Mouse (Mus musculus) hindbrain, embryonic 10.5 days (tissue): ENCODE results near the gene Hectd2. TPM values are rescaled to one million over a fixed set of nuclear protein-coding genes. Genes with fewer than 3 reads are reported as not detected.

Source experiments
- DNase-seq: peaks from one replicate; pipeline ENCODE4 v3.0.0-alpha.2; 2017; ENCODE audit warnings: low spot score
- H3K27ac ChIP-seq: fragments of 300-500 bp; sonication (generic); 2 replicates; pipeline ENCODE4 v1.5.1; 2016; ENCODE audit warnings: mild to moderate bottlenecking, moderate library complexity
- H3K27me3 ChIP-seq: fragments of 300-500 bp; sonication (generic); 2 replicates; pipeline ENCODE4 v1.6.1; 2016; ENCODE audit warnings: mild to moderate bottlenecking; ENCODE audit not compliant: poor library complexity, insufficient read depth, severe bottlenecking
- H3K36me3 ChIP-seq: fragments of 300-500 bp; sonication (generic); 2 replicates; pipeline ENCODE4 v1.6.1; 2016; ENCODE audit warnings: mild to moderate bottlenecking, moderate library complexity
- H3K4me1 ChIP-seq: fragments of 300-500 bp; sonication (generic); replicated peaks from 2 replicates; pipeline ENCODE4 v1.6.1; 2016; ENCODE audit warnings: mild to moderate bottlenecking
- H3K4me3 ChIP-seq: fragments of 300-500 bp; sonication (generic); 2 replicates; pipeline ENCODE4 v1.5.1; 2016; ENCODE audit warnings: mild to moderate bottlenecking, moderate library complexity
- H3K9me3 ChIP-seq: fragments of 300-500 bp; sonication (generic); 2 replicates; pipeline ENCODE4 v1.6.1; 2016; ENCODE audit warnings: mild to moderate bottlenecking, moderate library complexity
- WGBS: fragments of 180-500 bp; shearing (Covaris S2); methylation state at CpG from one replicate; pipeline ENCODE4 v1.1.7; 2016; 5-methylcytosine and 5-hydroxymethylcytosine counted together
- polyA plus RNA-seq: library from polyadenylated mRNA; unstranded; fragments of >200 nt; fragmentation: Nextera tagmentation; extraction: Ambion mirVana; gene quantifications from 2 replicates; pipeline ENCODE4 v1.2.1, GENCODE M21; 2016

Gene Hectd2
- 4.7 and 7.4 TPM in 2 replicates for polyA plus RNA-seq

- 6% methylated on average over 83 of the region's 92 CpGs for WGBS
- Histone ChIP-seq H3K27me3 (peaks cover 35% of the 10 kb centered on the region), H3K27ac (peak within 1 kb of the TSS; percentile 95), H3K4me1 (no peaks in the 10 kb centered on the region; the same call in 1 of the 2 replicates), H3K9me3 (no peaks in the 10 kb centered on the region), H3K36me3 (no peaks in the 10 kb centered on the region), H3K4me3 (peak within 1 kb of the TSS; percentile 77)
- DNase-seq, result peak; percentile 64
These were observed at the start of gene Hectd2 for GRCm38 (mm10) chr19:36554046-36554784. Gene Hectd2 (plus strand): TSS chr19:36554639.

DNA sequence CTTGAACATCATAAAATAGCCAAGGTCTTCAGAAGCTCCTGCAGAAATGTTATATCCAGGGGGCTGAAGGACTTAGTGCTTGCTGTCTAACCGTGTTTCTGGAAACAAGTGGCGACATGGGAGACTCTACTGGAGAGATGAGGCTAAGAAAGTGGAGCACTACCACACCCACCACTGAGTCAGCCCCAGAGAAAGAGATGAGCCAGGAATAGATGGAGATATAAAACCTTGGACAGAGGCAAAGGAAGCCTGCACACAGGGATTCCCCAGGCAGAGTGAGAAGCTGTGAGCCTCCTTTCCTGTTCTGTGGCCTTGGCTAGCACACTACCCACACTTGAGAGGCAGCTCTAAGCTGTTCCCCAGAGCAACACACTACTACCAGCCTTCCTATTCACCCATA is 49.7 kb upstream of the Hectd2 start:
- no peak overlapping the region for H3K4me3 ChIP-seq
- H3K27ac ChIP-seq, result no peak overlapping the region
- 87% methylated on average over 2 of the region's 2 CpGs for WGBS
- no peak for DNase-seq
- H3K27me3 ChIP-seq, result no peaks in the 10 kb centered on the region
- no peaks in the 10 kb centered on the region for H3K36me3 ChIP-seq
- no peaks in the 10 kb centered on the region for H3K9me3 ChIP-seq
- H3K4me1 ChIP-seq, result no peaks in the 10 kb centered on the region

GRCm38 (mm10) chr19:36511305-36511704 is 43.1 kb upstream of the Hectd2 start:
- DNase-seq, result no peak
- H3K27ac ChIP-seq, result no peak overlapping the region
- H3K9me3 ChIP-seq, result no peaks in the 10 kb centered on the region
- no peaks in the 10 kb centered on the region for H3K36me3 ChIP-seq
- H3K4me1 ChIP-seq, result no peaks in the 10 kb centered on the region
- 88% methylated on average over 1 of the region's 1 CpGs for WGBS
- H3K4me3 ChIP-seq, result no peak overlapping the region
- H3K27me3 ChIP-seq, result no peaks in the 10 kb centered on the region

GRCm38 (mm10) chr19:36518461-36518860 is 36.0 kb upstream of the Hectd2 start:
- Histone ChIP-seq H3K36me3 (no peaks in the 10 kb centered on the region), H3K4me1 (no peaks in the 10 kb centered on the region), H3K27ac (no peak overlapping the region), H3K4me3 (no peak overlapping the region), H3K9me3 (no peaks in the 10 kb centered on the region), H3K27me3 (no peaks in the 10 kb centered on the region)
- 70% methylated on average over 2 of the region's 2 CpGs for WGBS
- no peak for DNase-seq

DNA sequence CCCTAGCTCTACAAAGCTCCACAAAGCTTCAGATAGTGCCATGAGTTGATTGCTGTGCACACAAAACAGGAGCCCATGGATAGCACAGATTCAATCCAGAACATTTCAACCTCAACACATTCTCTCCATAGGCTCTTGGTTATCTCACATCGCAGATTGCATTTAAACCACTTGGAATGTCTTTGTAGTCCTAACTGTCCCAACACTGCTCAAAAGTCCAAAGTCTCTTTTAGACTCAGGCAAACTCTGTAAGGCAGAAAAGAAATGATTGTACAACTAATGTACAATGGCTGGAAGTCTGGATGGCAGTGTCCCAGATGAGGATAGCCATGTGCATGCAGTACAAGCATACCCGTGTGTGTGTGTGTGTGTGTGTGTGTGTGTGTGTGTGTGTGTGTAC is 32.9 kb upstream of the Hectd2 start:
- DNase-seq, result no peak

GRCm38 (mm10) chr19:36522558-36523195 is 31.8 kb upstream of the Hectd2 start:
- H3K27me3 ChIP-seq, result no peaks in the 10 kb centered on the region
- DNase-seq, result no peak
- H3K9me3 ChIP-seq, result no peaks in the 10 kb centered on the region
- no peak overlapping the region for H3K27ac ChIP-seq
- no peaks in the 10 kb centered on the region for H3K36me3 ChIP-seq
- no peaks in the 10 kb centered on the region for H3K4me1 ChIP-seq
- 72% methylated on average over 3 of the region's 3 CpGs for WGBS
- H3K4me3 ChIP-seq, result no peak overlapping the region

More for the DNA sequence above, 32.9 kb upstream of the Hectd2 start:
- no peak overlapping the region for H3K27ac ChIP-seq
- H3K9me3 ChIP-seq, result no peaks in the 10 kb centered on the region
- no peak overlapping the region for H3K4me3 ChIP-seq
- H3K4me1 ChIP-seq, result no peaks in the 10 kb centered on the region
- H3K36me3 ChIP-seq, result no peaks in the 10 kb centered on the region
- WGBS, result 85% methylated on average over 2 of the region's 2 CpGs
- H3K27me3 ChIP-seq, result no peaks in the 10 kb centered on the region

GRCm38 (mm10) chr19:36525071-36525470 is 29.4 kb upstream of the Hectd2 start:
- DNase-seq, result no peak
- H3K27me3 ChIP-seq, result no peaks in the 10 kb centered on the region
- no peaks in the 10 kb centered on the region for H3K36me3 ChIP-seq
- H3K27ac ChIP-seq, result no peak overlapping the region
- H3K9me3 ChIP-seq, result no peaks in the 10 kb centered on the region
- no peak overlapping the region for H3K4me3 ChIP-seq
- no peaks in the 10 kb centered on the region for H3K4me1 ChIP-seq

DNA sequence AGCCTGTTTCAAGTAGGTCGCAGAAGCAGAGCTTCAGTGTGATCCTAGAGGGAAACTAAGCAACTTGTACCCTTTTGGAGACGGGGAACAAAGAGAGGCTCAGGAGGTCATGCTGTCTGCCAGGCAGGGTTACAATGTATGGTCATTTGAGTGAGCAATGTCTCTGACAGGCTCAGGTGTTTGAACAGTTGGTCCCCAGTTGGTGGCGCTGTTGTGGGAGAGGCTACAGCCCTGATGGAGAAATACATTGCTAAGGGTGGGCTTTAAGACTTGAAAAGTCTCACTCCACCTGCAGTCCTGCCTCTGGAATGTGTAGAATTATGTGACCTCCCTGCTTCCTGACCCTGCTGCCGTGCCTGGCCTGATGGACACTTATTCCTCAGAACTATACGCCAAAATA is 21.4 kb upstream of the Hectd2 start:
- DNase-seq, result peak; percentile 29
- Histone ChIP-seq H3K36me3 (no peaks in the 10 kb centered on the region), H3K9me3 (no peaks in the 10 kb centered on the region), H3K4me3 (no peak overlapping the region), H3K27ac (no peak overlapping the region), H3K4me1 (peaks cover 35% of the 10 kb centered on the region), H3K27me3 (peaks cover 15% of the 10 kb centered on the region)
- 57% methylated on average over 5 of the region's 5 CpGs for WGBS

DNA sequence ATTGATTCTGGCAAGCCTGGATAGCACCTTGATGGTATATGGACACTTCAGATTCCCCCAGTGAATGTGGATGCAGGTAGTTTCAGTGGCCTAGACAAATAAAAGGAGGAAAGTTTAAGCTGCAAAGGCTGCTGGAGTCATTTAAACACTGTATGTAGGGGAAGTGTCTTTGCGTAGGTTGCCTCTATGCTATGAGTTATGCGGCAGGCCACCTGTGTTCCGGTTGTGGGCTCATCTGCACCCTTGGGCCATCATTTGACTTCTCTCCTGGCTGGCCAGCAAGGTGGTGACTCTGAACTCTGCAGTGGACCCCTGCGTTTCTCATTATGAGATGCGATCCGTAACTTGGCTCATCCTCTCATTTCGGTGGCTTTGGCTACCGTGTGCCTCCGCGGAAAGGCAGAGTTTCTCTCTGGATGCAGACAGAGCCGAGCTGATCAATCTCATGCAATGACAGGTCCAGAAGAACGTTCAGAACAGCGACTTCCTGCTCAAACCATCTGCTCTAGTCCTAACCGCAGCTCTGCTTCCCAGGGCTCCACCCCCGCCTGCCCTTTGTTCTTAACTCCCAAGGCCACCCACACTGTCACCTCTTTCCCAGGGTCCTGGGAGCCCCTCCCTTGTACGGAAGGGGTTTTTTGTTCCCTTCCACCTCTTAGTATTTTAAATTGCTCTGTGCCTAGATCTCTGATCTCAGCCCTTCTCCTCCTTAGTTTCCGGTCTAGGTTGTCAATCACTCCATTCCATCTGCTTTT is 20.3 kb upstream of the Hectd2 start:
- peaks cover 16% of the 10 kb centered on the region for H3K27me3 ChIP-seq
- peak overlapping the region; percentile 26 for H3K4me3 ChIP-seq
- peak overlapping the region; percentile 71 for H3K27ac ChIP-seq
- no peaks in the 10 kb centered on the region for H3K9me3 ChIP-seq
- DNase-seq, result peak; percentile 45
- H3K36me3 ChIP-seq, result no peaks in the 10 kb centered on the region
- WGBS, result 46% methylated on average over 17 of the region's 17 CpGs
- peaks cover 35% of the 10 kb centered on the region for H3K4me1 ChIP-seq

DNA sequence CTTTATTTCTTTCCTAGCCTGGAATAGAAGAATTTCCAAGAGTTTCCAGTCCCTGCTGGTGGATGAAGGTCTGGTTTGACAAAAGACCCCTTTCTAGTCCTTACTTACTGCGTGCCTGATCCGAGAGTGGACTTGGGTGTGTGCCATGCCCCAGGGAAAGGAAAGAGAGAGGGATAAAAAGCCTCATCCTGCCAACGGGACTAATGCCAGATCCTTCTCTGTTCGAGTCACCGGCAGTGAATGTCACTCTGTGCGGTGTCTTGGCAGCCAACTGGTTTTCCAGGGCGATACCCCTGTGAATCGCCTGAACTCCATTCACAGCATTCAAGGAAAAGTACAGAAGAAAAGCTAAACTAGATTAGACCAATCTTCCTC is 19.7 kb upstream of the Hectd2 start:
- Histone ChIP-seq H3K27ac (peak overlapping the region; percentile 71), H3K4me3 (peak overlapping the region; percentile 26), H3K27me3 (peaks cover 16% of the 10 kb centered on the region), H3K4me1 (peaks cover 35% of the 10 kb centered on the region), H3K9me3 (no peaks in the 10 kb centered on the region), H3K36me3 (no peaks in the 10 kb centered on the region)
- no peak for DNase-seq
- 52% methylated on average over 8 of the region's 8 CpGs for WGBS

GRCm38 (mm10) chr19:36535186-36535585 is 19.3 kb upstream of the Hectd2 start:
- H3K4me3 ChIP-seq, result no peak overlapping the region
- H3K9me3 ChIP-seq, result no peaks in the 10 kb centered on the region
- H3K4me1 ChIP-seq, result peaks cover 35% of the 10 kb centered on the region
- H3K27ac ChIP-seq, result peak overlapping the region; percentile 71; the same call in 1 of the 2 replicates
- DNase-seq, result no peak
- H3K27me3 ChIP-seq, result peaks cover 16% of the 10 kb centered on the region
- H3K36me3 ChIP-seq, result no peaks in the 10 kb centered on the region
- 56% methylated on average over 2 of the region's 2 CpGs for WGBS

- Histone ChIP-seq H3K36me3 (no peaks in the 10 kb centered on the region), H3K4me3 (no peak overlapping the region), H3K9me3 (no peaks in the 10 kb centered on the region), H3K27ac (no peak overlapping the region), H3K27me3 (peaks cover 16% of the 10 kb centered on the region), H3K4me1 (peaks cover 35% of the 10 kb centered on the region)
- DNase-seq, result no peak
- 37% methylated on average over 6 of the region's 6 CpGs for WGBS
These were observed 18.6 kb upstream of the Hectd2 start for GRCm38 (mm10) chr19:36535878-36536277.

DNA sequence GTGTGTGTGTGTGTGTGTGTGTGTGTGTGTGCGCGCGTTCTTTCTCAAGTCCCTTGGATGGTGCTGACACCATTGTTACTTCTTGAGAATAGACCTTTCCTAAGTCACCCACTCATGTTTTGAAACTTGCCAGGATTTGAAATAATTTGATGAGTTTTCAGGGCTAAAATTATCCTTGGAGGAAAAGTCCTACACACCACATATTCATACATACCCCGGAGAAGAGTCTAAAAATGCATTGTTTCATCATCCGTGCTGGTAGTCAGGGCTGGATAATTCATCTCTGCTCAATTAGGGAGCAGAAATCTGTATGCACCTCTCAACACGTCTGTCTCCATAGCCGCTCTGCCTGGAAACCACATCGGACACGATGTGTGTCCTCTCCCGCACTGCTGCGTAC is 17.5 kb upstream of the Hectd2 start:
- H3K27ac ChIP-seq, result no peak overlapping the region
- no peaks in the 10 kb centered on the region for H3K9me3 ChIP-seq
- peaks cover 16% of the 10 kb centered on the region for H3K27me3 ChIP-seq
- DNase-seq, result no peak
- WGBS, result 90% methylated on average over 11 of the region's 11 CpGs
- no peak overlapping the region for H3K4me3 ChIP-seq
- no peaks in the 10 kb centered on the region for H3K36me3 ChIP-seq
- H3K4me1 ChIP-seq, result peaks cover 35% of the 10 kb centered on the region
